Mouse (Mus musculus): ENCODE measurements at regions not wholly inside any gene's neighbourhood (a gene's known extent, or its start where the extent isn't known, plus 50 kb on each side); places are given as distances from the start of the nearest gene placed in this dataset.

- intact Hi-C loops (cut with DNase I; ENCODE audit: low total_unique reads): no loop called here
- no peak for DNase-seq
Measured at GRCm38 (mm10) chr16:7529811-7530210, 895.1 kb downstream of the Tmem114 start.

GRCm38 (mm10) chr16:7528963-7529362 is 896.0 kb downstream of the Tmem114 start:
- intact Hi-C loops (cut with DNase I; ENCODE audit: low total_unique reads): no loop called here
- DNase-seq: no peak

- intact Hi-C loops (cut with DNase I; ENCODE audit: low total_unique reads): no loop called here
- no peak for DNase-seq
Measured at GRCm38 (mm10) chr16:7527923-7528776, 896.8 kb downstream of the Tmem114 start.

DNA sequence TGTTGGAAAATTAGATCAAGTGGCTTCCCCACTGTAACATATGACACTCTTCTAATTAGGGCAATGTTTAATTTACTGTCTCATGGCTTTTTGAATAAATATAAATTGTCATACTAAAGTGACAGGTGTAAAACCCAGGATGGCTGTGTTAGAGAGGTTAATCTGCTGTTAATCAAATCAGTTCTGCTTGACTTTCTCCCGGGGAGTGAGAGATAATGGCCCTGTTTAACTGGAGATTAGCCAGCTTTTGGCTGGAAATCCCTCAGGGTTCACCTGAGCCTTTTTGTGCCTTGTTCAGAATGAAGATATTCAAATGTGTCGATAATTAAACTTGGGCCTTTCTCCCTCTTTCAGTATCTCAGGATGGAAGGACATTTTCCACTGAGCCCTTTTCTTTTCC is 906.2 kb downstream of the Tmem114 start:
- intact Hi-C loops (cut with DNase I; ENCODE audit: low total_unique reads): no loop called here
- DNase-seq: no peak

Data from gastrocnemius, postnatal 14 days (tissue).